Mouse (Mus musculus): ENCODE measurements around the gene Vmn1r62. TPM values are rescaled to one million over a fixed set of nuclear protein-coding genes. Genes with fewer than 3 reads are reported as not detected.
"Not testable (repeated sequence)": the region's sequence is repeated elsewhere in the genome, so short reads cannot be mapped to it uniquely, and the experiment has no call there.

The Vmn1r62 gene
- polyA plus RNA-seq (2012; rRNA removed) = not detected in 2 replicates

DNA sequence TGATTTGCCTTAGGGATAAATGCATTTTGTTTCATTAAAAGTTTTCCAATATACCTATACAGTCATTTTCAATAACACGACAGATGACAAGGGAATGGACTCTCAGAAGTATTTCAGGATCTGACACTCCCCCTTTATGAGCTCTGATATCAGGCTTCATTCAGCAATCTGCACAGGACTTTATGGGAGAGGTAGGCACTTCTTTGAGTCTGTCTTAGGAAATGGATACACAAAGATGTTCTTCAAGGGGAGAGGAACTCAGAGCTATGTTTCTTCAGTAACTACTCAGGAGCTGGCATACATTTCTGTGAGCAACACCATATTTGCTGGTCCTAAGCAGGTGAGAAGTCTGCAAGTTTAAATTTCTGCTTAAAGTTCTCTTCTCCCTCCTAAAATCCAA is at the start of gene Vmn1r62:
Vmn1r62 (plus strand) TSS at position 301 of the 400 bp plus-strand sequence.
- no CpG with 5 or more reads among the region's 1 CpGs for WGBS
- DNase-seq (ENCODE audit: low read depth, low spot score) = not testable (repeated sequence)

Other genes starting within 250 kb of the Vmn1r62 start
- not detected in 2 replicates for gene Vmn1r59, start 216.9 kb upstream of the Vmn1r62 start, polyA plus RNA-seq (2012; rRNA removed)
- not detected in 2 replicates for gene Vmn2r28, start 179.7 kb upstream of the Vmn1r62 start, polyA plus RNA-seq (2012; rRNA removed)
- not detected in 2 replicates for gene Vmn1r60, start 126.3 kb upstream of the Vmn1r62 start, polyA plus RNA-seq (2012; rRNA removed)
- not detected in 2 replicates for gene Vmn1r61, start 60.3 kb upstream of the Vmn1r62 start, polyA plus RNA-seq (2012; rRNA removed)
- not detected in 2 replicates for gene Vmn1r63, start 131.8 kb downstream of the Vmn1r62 start, polyA plus RNA-seq (2012; rRNA removed)
- gene Vmn1r64, start 210.9 kb downstream of the Vmn1r62 start, polyA plus RNA-seq (2012; rRNA removed) = not detected in 2 replicates